Mouse (Mus musculus): ENCODE measurements around the gene Commd7.

DNA sequence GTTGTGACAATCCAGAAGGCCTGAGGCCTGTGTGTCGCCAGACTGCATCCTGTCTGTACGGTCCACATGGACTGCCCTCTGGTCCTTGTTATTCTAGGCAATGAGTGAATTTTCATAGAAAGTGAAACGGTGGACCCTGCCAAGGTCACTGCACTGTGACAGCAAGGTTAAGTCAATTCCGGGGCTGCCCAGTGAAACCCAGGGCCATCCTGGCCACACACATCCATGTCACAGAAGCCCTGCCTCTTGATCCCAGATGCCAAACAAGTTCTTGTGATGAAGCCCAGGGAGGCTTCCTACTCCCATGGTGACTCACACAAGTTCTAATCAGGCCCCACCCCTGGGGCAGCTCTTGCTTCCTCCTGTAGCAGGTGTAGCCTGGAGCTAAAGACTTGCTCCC is 35.0 kb downstream of the Commd7 start:
- TF ChIP-seq TAL1 (IDR thresholded peaks at IDR 0.05; ENCODE audit: low read length) (no peak), GATA1 (IDR thresholded peaks at IDR 0.05; ENCODE audit: low read length) (no peak)
